Mouse (Mus musculus) CH12.LX (cell line): ENCODE data around the gene Asic2.

Source experiments
- EP300 ChIP-seq: IDR thresholded peaks from 2 replicates; pipeline ENCODE4 v1.6.1; 2011; ENCODE audit warnings: low read length, improper control_type of control experiment
- ZNF384 ChIP-seq: IDR thresholded peaks from 2 replicates; pipeline ENCODE4 v1.6.1; 2012; ENCODE audit warnings: low read depth, low read length, improper control_type of control experiment, inconsistent platforms

DNA sequence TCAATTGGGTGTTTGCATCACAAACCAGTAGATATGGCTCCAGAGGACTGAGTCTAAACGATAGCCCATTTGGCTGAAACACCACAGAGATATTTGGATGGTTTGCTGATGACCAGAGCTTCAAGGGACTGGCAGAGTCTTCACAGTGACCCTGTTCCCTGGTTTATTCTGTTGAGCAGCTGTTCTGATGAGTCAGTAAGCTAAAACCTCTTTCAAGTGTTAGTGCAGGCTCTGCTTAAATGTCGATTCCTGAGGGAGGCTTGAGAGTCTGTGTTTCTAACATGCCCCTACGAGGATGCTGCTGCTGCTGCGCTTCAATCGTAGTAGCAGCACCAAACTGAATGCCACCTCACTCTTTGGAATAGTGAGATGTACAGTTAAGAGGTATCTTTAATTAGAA lies 640.2 kb downstream of the Asic2 start:
- TF ChIP-seq ZNF384: no peak
- TF ChIP-seq EP300: no peak
